Mouse (Mus musculus): ENCODE data around the gene Srsf6. TPM values are rescaled to one million over a fixed set of nuclear protein-coding genes. Genes with fewer than 3 reads are reported as not detected.

Srsf6 gene
- polyA plus RNA-seq, 1 experiment: 7.0 TPM

- no peaks in the 10 kb centered on the region for H3K9me3 ChIP-seq (ENCODE audit: control insufficient read depth, low read length)
- H3K4me1 ChIP-seq (ENCODE audit: control insufficient read depth): no peaks in the 10 kb centered on the region
- H3K36me3 ChIP-seq (ENCODE audit: control insufficient read depth): no peaks in the 10 kb centered on the region
- no peaks in the 10 kb centered on the region for H3K27me3 ChIP-seq (ENCODE audit: control insufficient read depth)
- TF ChIP-seq GATA1 (IDR thresholded peaks at IDR 0.05; ENCODE audit: low read length) (no peak), TAL1 (IDR thresholded peaks at IDR 0.05; ENCODE audit: low read length) (no peak)
- no peak overlapping the region for H3K4me3 ChIP-seq (replicated peaks)
Measured at GRCm38 (mm10) chr2:162972752-162973151, 41.4 kb downstream of the Srsf6 start.

GRCm38 (mm10) chr2:162973206-162973605 lies 41.9 kb downstream of the Srsf6 start:
- Histone ChIP-seq H3K4me3 (replicated peaks) (no peak overlapping the region), H3K36me3 (ENCODE audit: control insufficient read depth) (no peaks in the 10 kb centered on the region), H3K4me1 (ENCODE audit: control insufficient read depth) (no peaks in the 10 kb centered on the region), H3K27me3 (ENCODE audit: control insufficient read depth) (no peaks in the 10 kb centered on the region), H3K9me3 (ENCODE audit: control insufficient read depth, low read length) (no peaks in the 10 kb centered on the region)
- TF ChIP-seq TAL1 (IDR thresholded peaks at IDR 0.05; ENCODE audit: low read length): no peak
- no peak for TF ChIP-seq GATA1 (IDR thresholded peaks at IDR 0.05; ENCODE audit: low read length)

GRCm38 (mm10) chr2:162973637-162974036 lies 42.3 kb downstream of the Srsf6 start:
- Histone ChIP-seq H3K9me3 (ENCODE audit: control insufficient read depth, low read length) (no peaks in the 10 kb centered on the region), H3K36me3 (ENCODE audit: control insufficient read depth) (no peaks in the 10 kb centered on the region), H3K27me3 (ENCODE audit: control insufficient read depth) (no peaks in the 10 kb centered on the region), H3K4me1 (ENCODE audit: control insufficient read depth) (no peaks in the 10 kb centered on the region), H3K4me3 (replicated peaks) (no peak overlapping the region)
- TF ChIP-seq GATA1 (IDR thresholded peaks at IDR 0.05; ENCODE audit: low read length) (no peak), TAL1 (IDR thresholded peaks at IDR 0.05; ENCODE audit: low read length) (no peak)

- TF ChIP-seq TAL1 (IDR thresholded peaks at IDR 0.05; ENCODE audit: low read length) (no peak), GATA1 (IDR thresholded peaks at IDR 0.05; ENCODE audit: low read length) (no peak)
- no peaks in the 10 kb centered on the region for H3K4me1 ChIP-seq (ENCODE audit: control insufficient read depth)
- H3K9me3 ChIP-seq (ENCODE audit: control insufficient read depth, low read length): no peaks in the 10 kb centered on the region
- no peaks in the 10 kb centered on the region for H3K36me3 ChIP-seq (ENCODE audit: control insufficient read depth)
- no peaks in the 10 kb centered on the region for H3K27me3 ChIP-seq (ENCODE audit: control insufficient read depth)
- H3K4me3 ChIP-seq (replicated peaks): no peak overlapping the region
Measured at GRCm38 (mm10) chr2:162975157-162975775, 43.9 kb downstream of the Srsf6 start.

- H3K27me3 ChIP-seq (ENCODE audit: control insufficient read depth): no peaks in the 10 kb centered on the region
- no peaks in the 10 kb centered on the region for H3K9me3 ChIP-seq (ENCODE audit: control insufficient read depth, low read length)
- no peak overlapping the region for H3K4me3 ChIP-seq (replicated peaks)
- H3K36me3 ChIP-seq (ENCODE audit: control insufficient read depth): no peaks in the 10 kb centered on the region
- no peaks in the 10 kb centered on the region for H3K4me1 ChIP-seq (ENCODE audit: control insufficient read depth)
- TF ChIP-seq TAL1 (IDR thresholded peaks at IDR 0.05; ENCODE audit: low read length): no peak
- TF ChIP-seq GATA1 (IDR thresholded peaks at IDR 0.05; ENCODE audit: low read length): no peak
Measured at GRCm38 (mm10) chr2:162976001-162976400, 44.7 kb downstream of the Srsf6 start.

GRCm38 (mm10) chr2:162984381-162984780 lies 53.1 kb downstream of the Srsf6 start:
- no peaks in the 10 kb centered on the region for H3K27me3 ChIP-seq (ENCODE audit: control insufficient read depth)
- no peak for TF ChIP-seq TAL1 (IDR thresholded peaks at IDR 0.05; ENCODE audit: low read length)
- TF ChIP-seq GATA1 (IDR thresholded peaks at IDR 0.05; ENCODE audit: low read length): no peak
- H3K4me3 ChIP-seq (replicated peaks): no peak overlapping the region
- H3K4me1 ChIP-seq (ENCODE audit: control insufficient read depth): no peaks in the 10 kb centered on the region
- no peaks in the 10 kb centered on the region for H3K9me3 ChIP-seq (ENCODE audit: control insufficient read depth, low read length)
- H3K36me3 ChIP-seq (ENCODE audit: control insufficient read depth): no peaks in the 10 kb centered on the region

GRCm38 (mm10) chr2:162985923-162986322 lies 54.6 kb downstream of the Srsf6 start:
- no peak overlapping the region for H3K4me3 ChIP-seq (replicated peaks)

More at GRCm38 (mm10) chr2:162985923-162986322, 54.6 kb downstream of the Srsf6 start:
- Histone ChIP-seq H3K4me1 (ENCODE audit: control insufficient read depth) (no peaks in the 10 kb centered on the region), H3K36me3 (ENCODE audit: control insufficient read depth) (no peaks in the 10 kb centered on the region), H3K27me3 (ENCODE audit: control insufficient read depth) (no peaks in the 10 kb centered on the region), H3K9me3 (ENCODE audit: control insufficient read depth, low read length) (no peaks in the 10 kb centered on the region)
- TF ChIP-seq TAL1 (IDR thresholded peaks at IDR 0.05; ENCODE audit: low read length) (no peak), GATA1 (IDR thresholded peaks at IDR 0.05; ENCODE audit: low read length) (no peak)

Other genes with a start within 250 kb of the Srsf6 start
- 0.02 TPM in 1 of 2 replicates, not detected in the other for gene L3mbtl1, start 11.9 kb downstream of the Srsf6 start, polyA plus RNA-seq (2012)
- gene Sgk2, start 55.8 kb downstream of the Srsf6 start, polyA plus RNA-seq (2012): not detected in 2 replicates
- 0.11 and 0.36 TPM in 2 replicates for gene Ift52, start 85.8 kb downstream of the Srsf6 start, polyA plus RNA-seq (2012)
- gene Mybl2, start 123.2 kb downstream of the Srsf6 start, polyA plus RNA-seq (2012): 21.7 and 27.3 TPM in 2 replicates
- gene Gtsf1l, start 156.3 kb downstream of the Srsf6 start, polyA plus RNA-seq (2012): not detected in 2 replicates

All from erythroblast, embryonic 14.5 days (primary cell).